Mouse (Mus musculus): ENCODE measurements around the gene Ptprm.

DNA sequence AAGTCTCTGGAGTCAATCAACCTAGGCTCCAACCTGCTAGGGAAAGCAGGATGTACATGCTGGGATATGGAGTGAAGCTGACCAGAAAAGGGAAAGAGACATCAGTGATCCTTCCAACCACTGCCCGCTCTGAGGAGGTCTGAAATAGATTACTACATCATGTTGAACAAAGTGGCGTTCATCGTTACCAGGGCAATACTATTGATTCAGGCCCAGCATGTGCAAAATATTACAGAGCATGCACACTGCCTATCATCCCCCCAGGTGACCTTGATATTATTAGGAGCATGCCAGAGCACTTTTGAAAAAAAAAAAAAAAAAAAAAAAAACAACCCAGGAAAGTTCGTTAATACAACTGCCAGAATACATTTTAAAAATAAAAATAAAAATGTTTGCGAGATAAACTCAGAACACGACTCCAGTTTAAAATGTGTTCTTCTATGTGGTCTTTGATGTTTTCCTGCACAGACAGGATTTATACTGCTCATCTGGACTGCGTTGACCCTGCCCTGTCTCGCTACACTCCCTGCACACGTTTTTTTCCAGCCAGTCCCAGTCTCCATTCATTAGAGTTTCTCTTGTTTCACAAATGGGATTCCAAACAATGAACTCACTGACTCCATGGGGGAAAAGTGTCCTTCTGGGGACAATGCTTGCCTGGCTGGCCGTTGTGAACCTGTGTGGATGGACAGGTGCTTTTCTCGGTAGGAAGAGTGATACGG is 111.3 kb downstream of the Ptprm start:
- no peak for TF ChIP-seq CTCF (IDR thresholded peaks at IDR 0.05; ENCODE audit: low read depth)
- TF ChIP-seq EP300 (IDR thresholded peaks at IDR 0.05; ENCODE audit: low read depth) = no peak

All from liver, embryonic 14.5 days (tissue).